Mouse (Mus musculus) MEL (cell line): ENCODE results near the gene Tchp. TPM values are rescaled to one million over a fixed set of nuclear protein-coding genes. Genes with fewer than 3 reads are reported as not detected.

ENCODE experiments used
- DNase-seq: peaks from one replicate; pipeline ENCODE4 v3.0.0; 2011; ENCODE audit warnings: low read depth, low spot score
- H3K27ac ChIP-seq: 2 replicates; pipeline ENCODE4 v1.5.1; 2012; ENCODE audit warnings: low read depth, mild to moderate bottlenecking, control low read depth, low read length, moderate library complexity; ENCODE audit not compliant: control insufficient read depth
- H3K27me3 ChIP-seq, 2 experiments: fragments of 150-350 bp in 1 of 2; sonication (generic) in 1 of 2; 2 replicates each; pipeline ENCODE4 v1.6.1; 2012; ENCODE audit warnings: low read length in 2 of 2, mild to moderate bottlenecking in 2 of 2, improper control_type of control experiment in 1 of 2, moderate library complexity in 1 of 2; ENCODE audit not compliant: insufficient read depth in 2 of 2, control insufficient read depth in 1 of 2
- H3K36me3 ChIP-seq, 2 experiments: 2 replicates each; pipeline ENCODE4 v1.6.1; 2012 to 2014; ENCODE audit warnings: low read length in 2 of 2, improper control_type of control experiment in 1 of 2, inconsistent platforms in 1 of 2, mild to moderate bottlenecking in 1 of 2; ENCODE audit not compliant: insufficient read depth in 2 of 2, control insufficient read depth in 1 of 2
- H3K4me1 ChIP-seq, 2 experiments: fragments of 150-350 bp in 1 of 2; sonication (generic) in 1 of 2; 2 replicates each; pipeline ENCODE4 v1.6.1; 2012; ENCODE audit warnings: low read length in 2 of 2, improper control_type of control experiment in 1 of 2, mild to moderate bottlenecking in 1 of 2; ENCODE audit not compliant: insufficient read depth in 2 of 2, control insufficient read depth in 1 of 2
- H3K4me3 ChIP-seq, 2 experiments: fragments of 150-350 bp in 1 of 2; sonication (generic) in 1 of 2; 2 replicates each; pipeline ENCODE4 v1.5.1; 2012; ENCODE audit warnings: low read depth in 2 of 2, low read length in 2 of 2, mild to moderate bottlenecking in 2 of 2, moderate library complexity in 2 of 2, control low read depth in 1 of 2, improper control_type of control experiment in 1 of 2; ENCODE audit not compliant: control insufficient read depth in 1 of 2, insufficient read depth in 1 of 2
- H3K79me2 ChIP-seq: 2 replicates; pipeline ENCODE4 v1.6.1; 2012; ENCODE audit warnings: mild to moderate bottlenecking, low read length, moderate library complexity; ENCODE audit not compliant: control insufficient read depth, poor library complexity, insufficient read depth
- H3K9ac ChIP-seq: 2 replicates; pipeline ENCODE4 v1.6.1; 2012; ENCODE audit warnings: low read depth, mild to moderate bottlenecking, control low read depth, low read length, moderate library complexity; ENCODE audit not compliant: control insufficient read depth, poor library complexity, severe bottlenecking
- H3K9me3 ChIP-seq: fragments of 150-350 bp; sonication (generic); replicated peaks from 2 replicates; pipeline ENCODE4 v1.6.1; 2012; ENCODE audit warnings: mild to moderate bottlenecking, low read length, improper control_type of control experiment, moderate library complexity; ENCODE audit not compliant: insufficient read depth
- CHD2 ChIP-seq: IDR thresholded peaks from 2 replicates; pipeline ENCODE4 v1.6.1; 2011; ENCODE audit warnings: low read length, improper control_type of control experiment
- E2F4 ChIP-seq: IDR thresholded peaks from 2 replicates; pipeline ENCODE4 v1.6.1; 2011; ENCODE audit warnings: low read depth, low read length, improper control_type of control experiment, borderline replicate concordance
- EP300 ChIP-seq, 2 experiments: IDR thresholded peaks; 2 replicates each; pipeline ENCODE4 v1.6.1; 2011; ENCODE audit warnings: improper control_type of control experiment in 2 of 2, low read length in 2 of 2, low read depth in 1 of 2, mild to moderate bottlenecking in 1 of 2
- KAT2A ChIP-seq: conservative IDR thresholded peaks from 2 replicates; pipeline ENCODE4 v1.6.1; 2012; ENCODE audit warnings: low read depth, low read length, improper control_type of control experiment, inconsistent platforms
- MXI1 ChIP-seq: IDR thresholded peaks from 2 replicates; pipeline ENCODE4 v1.6.1; 2011; ENCODE audit warnings: mild to moderate bottlenecking, low read depth, low read length, improper control_type of control experiment
- MYB ChIP-seq: IDR thresholded peaks from 2 replicates; pipeline ENCODE4 v1.6.1; 2011; ENCODE audit warnings: mild to moderate bottlenecking, low read depth, low read length, improper control_type of control experiment
- MYC ChIP-seq: IDR thresholded peaks from 2 replicates; pipeline ENCODE4 v1.6.1; 2011; ENCODE audit warnings: low read depth, mild to moderate bottlenecking, low read length, improper control_type of control experiment, moderate library complexity
- NELFE ChIP-seq: IDR thresholded peaks from 2 replicates; pipeline ENCODE4 v1.6.1; 2011; ENCODE audit warnings: low read depth, low read length, improper control_type of control experiment
- NRF1 ChIP-seq: IDR thresholded peaks from 2 replicates; pipeline ENCODE4 v1.6.1; 2014; ENCODE audit warnings: low read depth, mild to moderate bottlenecking, inconsistent platforms, low read length, improper control_type of control experiment, moderate library complexity; ENCODE audit not compliant: poor library complexity, insufficient read depth, severe bottlenecking
- POLR2A ChIP-seq, 2 experiments: IDR thresholded peaks; 2 replicates each; pipeline ENCODE4 v1.6.1; 2011 to 2012; ENCODE audit warnings: low read length in 2 of 2, mild to moderate bottlenecking in 2 of 2, control low read depth in 1 of 2, improper control_type of control experiment in 1 of 2, low read depth in 1 of 2, moderate library complexity in 1 of 2; ENCODE audit not compliant: control insufficient read depth in 1 of 2, insufficient read depth in 1 of 2, poor library complexity in 1 of 2
- POLR2AphosphoS2 ChIP-seq: IDR thresholded peaks from 2 replicates; pipeline ENCODE4 v1.6.1; 2011; ENCODE audit warnings: low read length, improper control_type of control experiment
- POLR2AphosphoS5 ChIP-seq: IDR thresholded peaks from 2 replicates; pipeline ENCODE4 v1.6.1; 2012; ENCODE audit warnings: low read depth, borderline replicate concordance, mild to moderate bottlenecking, inconsistent platforms, low read length, moderate library complexity, mixed read lengths
- RAD21 ChIP-seq: IDR thresholded peaks from 2 replicates; pipeline ENCODE4 v1.6.1; 2011; ENCODE audit warnings: mild to moderate bottlenecking, low read depth, low read length, improper control_type of control experiment
- SIN3A ChIP-seq: IDR thresholded peaks from 2 replicates; pipeline ENCODE4 v1.6.1; 2012; ENCODE audit warnings: low read length, improper control_type of control experiment, inconsistent platforms
- TAL1 ChIP-seq: IDR thresholded peaks from 2 replicates; pipeline ENCODE4 v1.6.1; 2012; ENCODE audit warnings: mild to moderate bottlenecking, inconsistent platforms, low read length, moderate library complexity, mixed read lengths
- TBP ChIP-seq: IDR thresholded peaks from 2 replicates; pipeline ENCODE4 v1.8.0; 2011; ENCODE audit warnings: low read depth, low read length, improper control_type of control experiment
- TCF12 ChIP-seq: IDR thresholded peaks from 2 replicates; pipeline ENCODE4 v1.6.1; 2014; ENCODE audit warnings: low read depth, mild to moderate bottlenecking, inconsistent platforms, low read length, improper control_type of control experiment, moderate library complexity
- UBTF ChIP-seq: IDR thresholded peaks from 2 replicates; pipeline ENCODE4 v1.6.1; 2012; ENCODE audit warnings: low read depth, mild to moderate bottlenecking, inconsistent platforms, low read length, improper control_type of control experiment, moderate library complexity, borderline replicate concordance; ENCODE audit not compliant: insufficient read depth
- USF2 ChIP-seq, 2 experiments: IDR thresholded peaks; 2 replicates each; pipeline ENCODE4 v1.6.1; 2011 to 2012; ENCODE audit warnings: improper control_type of control experiment in 2 of 2, low read length in 2 of 2, borderline replicate concordance in 1 of 2, inconsistent platforms in 1 of 2, low read depth in 1 of 2, mild to moderate bottlenecking in 1 of 2; ENCODE audit not compliant: insufficient read depth in 1 of 2
- ZKSCAN1 ChIP-seq: IDR thresholded peaks from 2 replicates; pipeline ENCODE4 v1.6.1; 2012; ENCODE audit warnings: low read depth, mild to moderate bottlenecking, inconsistent platforms, low read length, improper control_type of control experiment, moderate library complexity
- ZMIZ1 ChIP-seq: IDR thresholded peaks from 2 replicates; pipeline ENCODE4 v1.6.1; 2012; ENCODE audit warnings: low read depth, mild to moderate bottlenecking, inconsistent platforms, low read length, improper control_type of control experiment, moderate library complexity
- ZNF384 ChIP-seq: IDR thresholded peaks from 2 replicates; pipeline ENCODE4 v1.6.1; 2012; ENCODE audit warnings: low read depth, mild to moderate bottlenecking, inconsistent platforms, low read length, improper control_type of control experiment
- polyA plus RNA-seq, 2 experiments: library from polyadenylated mRNA; stranded (reverse) in 1 of 2; unstranded in 1 of 2; fragments of >175 nt in 1 of 2; fragments of >200 nt in 1 of 2; gene quantifications; 2 replicates each; pipeline versions ENCODE4 v1.2.1 to v1.2.4; 2012; ENCODE audit warnings: low replicate concordance in 2 of 2, low read depth in 1 of 2; ENCODE audit not compliant: insufficient read length in 2 of 2, insufficient read depth in 1 of 2, missing spikeins in 1 of 2
- total RNA-seq: library from RNA; depleted of rRNA; stranded (reverse); fragments of 300-350 nt; gene quantifications from 2 replicates; pipeline ENCODE4 v1.2.3, GENCODE M21; 2012

Gene Tchp
- total and polyA plus RNA-seq, 3 experiments, result 13.6 to 21.1 TPM; not detected in 1

DNA sequence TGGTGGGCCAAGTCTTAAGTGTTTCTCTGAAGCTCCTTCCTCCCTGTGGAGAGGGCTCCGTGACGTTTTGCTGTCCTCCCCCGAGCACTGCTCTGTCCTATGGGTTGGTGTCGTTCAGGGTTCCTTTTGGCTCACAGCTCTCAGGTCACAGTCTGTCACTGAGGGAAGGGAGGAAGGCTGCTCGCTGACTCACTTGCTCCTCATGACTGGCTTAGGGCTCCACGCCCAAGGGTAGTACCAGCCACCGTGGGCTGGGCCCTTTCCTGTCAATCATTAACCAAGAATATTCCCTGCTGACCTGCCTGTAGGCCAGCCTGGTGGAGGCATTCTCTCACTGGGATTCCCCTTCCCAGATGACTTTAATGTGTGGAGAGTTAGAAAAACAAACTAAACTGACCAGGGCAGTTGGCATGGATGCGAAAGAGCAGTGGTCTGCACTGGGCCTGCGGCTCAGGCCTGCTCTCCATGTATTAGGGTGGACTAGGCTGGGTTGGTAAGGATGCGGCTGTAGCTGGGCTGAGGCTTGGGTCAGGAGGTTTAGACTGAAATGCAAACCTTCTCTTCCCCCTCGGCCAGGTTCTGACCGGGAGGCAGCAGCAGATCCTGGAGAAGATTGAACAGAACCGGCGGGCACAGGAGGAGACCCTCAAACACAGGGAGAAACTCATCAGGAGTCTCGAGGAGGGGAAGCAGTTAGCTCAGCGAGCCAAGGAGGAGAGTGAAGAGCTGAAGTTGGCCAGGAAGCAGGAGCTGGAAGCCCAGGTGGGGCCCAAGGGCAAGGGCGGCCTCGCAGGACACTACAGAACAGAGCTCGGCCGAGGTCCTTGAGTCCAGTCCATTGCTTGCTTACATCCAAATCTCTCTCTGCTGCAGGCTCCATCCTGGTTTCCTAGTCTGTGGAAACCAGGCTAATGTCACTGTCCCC is 11.7 kb downstream of the Tchp start:
- Histone ChIP-seq H3K36me3 (peaks cover 0 to 1% of the 10 kb centered on the region in 2 experiments; a peak in 1 of 4 replicates), H3K27ac (no peak overlapping the region), H3K9me3 (no peaks in the 10 kb centered on the region)

DNA sequence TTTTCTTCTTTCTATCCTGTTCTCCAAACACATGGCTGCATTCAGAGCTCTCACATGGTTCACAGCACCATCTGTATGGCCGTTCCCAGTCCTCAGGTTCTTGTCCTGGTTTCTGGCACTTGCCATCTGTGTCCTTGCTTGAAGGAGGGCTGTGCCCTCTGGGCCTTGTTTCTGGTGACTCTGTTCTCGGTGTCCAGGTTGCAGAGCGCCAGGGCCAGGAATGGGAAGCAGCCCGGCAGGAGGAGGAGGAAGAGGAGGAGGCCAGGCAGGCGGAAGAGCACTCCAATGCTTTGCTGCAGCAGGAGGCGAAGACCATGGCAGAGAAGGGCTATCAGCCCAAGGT is 12.3 kb downstream of the Tchp start:
- peaks cover 0 to 1% of the 10 kb centered on the region in 2 experiments; a peak in 1 of 4 replicates for H3K36me3 ChIP-seq
- H3K9me3 ChIP-seq, result no peaks in the 10 kb centered on the region
- TF ChIP-seq EP300 (IDR thresholded peaks at IDR 0.05; ENCODE audit: low read depth in 1 of 2, low read length in 2 of 2), result no peak
- no peak for TF ChIP-seq UBTF
- no peak for TF ChIP-seq TAL1
- TF ChIP-seq POLR2A (IDR thresholded peaks at IDR 0.05; ENCODE audit: control insufficient read depth in 1 of 2, insufficient read depth in 1 of 2, low read depth in 1 of 2, low read length in 2 of 2, poor library complexity in 1 of 2), result no peak
- TF ChIP-seq POLR2AphosphoS5, result no peak
- TF ChIP-seq MYC, result no peak
- no peak for TF ChIP-seq USF2 (IDR thresholded peaks at IDR 0.05; ENCODE audit: borderline replicate concordance in 1 of 2, insufficient read depth in 1 of 2, low read depth in 1 of 2, low read length in 2 of 2)
- no peak for TF ChIP-seq ZNF384
- no peak for TF ChIP-seq POLR2AphosphoS2
- TF ChIP-seq MXI1, result no peak
- H3K4me3 ChIP-seq, result no peak overlapping the region
- H3K79me2 ChIP-seq, result no peaks in the 10 kb centered on the region
- DNase-seq, result no peak
- no peaks in the 10 kb centered on the region for H3K27me3 ChIP-seq
- H3K4me1 ChIP-seq, result no peaks in the 10 kb centered on the region
- no peak overlapping the region for H3K27ac ChIP-seq
- no peak overlapping the region for H3K9ac ChIP-seq

More for the DNA sequence above, 11.7 kb downstream of the Tchp start:
- TF ChIP-seq TCF12 (no peak), POLR2AphosphoS2 (no peak), ZMIZ1 (no peak), RAD21 (no peak), NELFE (no peak), NRF1 (no peak), MYB (no peak), UBTF (no peak), CHD2 (no peak), ZKSCAN1 (no peak), EP300 (IDR thresholded peaks at IDR 0.05; ENCODE audit: low read depth in 1 of 2, low read length in 2 of 2) (no peak), SIN3A (no peak), KAT2A (no peak), TAL1 (no peak), E2F4 (no peak), TBP (no peak)
- DNase-seq, result no peak
- Histone ChIP-seq H3K27me3 (no peaks in the 10 kb centered on the region), H3K4me1 (no peaks in the 10 kb centered on the region), H3K4me3 (no peak overlapping the region), H3K79me2 (no peaks in the 10 kb centered on the region), H3K9ac (no peak overlapping the region)
